Mouse (Mus musculus): ENCODE results near the gene Tmem86a. TPM values are rescaled to one million over a fixed set of nuclear protein-coding genes. Genes with fewer than 3 reads are reported as not detected.

Gene Tmem86a
- total RNA-seq (2021), result 10 to 100 TPM; 33.8 to 37.3 TPM

DNA sequence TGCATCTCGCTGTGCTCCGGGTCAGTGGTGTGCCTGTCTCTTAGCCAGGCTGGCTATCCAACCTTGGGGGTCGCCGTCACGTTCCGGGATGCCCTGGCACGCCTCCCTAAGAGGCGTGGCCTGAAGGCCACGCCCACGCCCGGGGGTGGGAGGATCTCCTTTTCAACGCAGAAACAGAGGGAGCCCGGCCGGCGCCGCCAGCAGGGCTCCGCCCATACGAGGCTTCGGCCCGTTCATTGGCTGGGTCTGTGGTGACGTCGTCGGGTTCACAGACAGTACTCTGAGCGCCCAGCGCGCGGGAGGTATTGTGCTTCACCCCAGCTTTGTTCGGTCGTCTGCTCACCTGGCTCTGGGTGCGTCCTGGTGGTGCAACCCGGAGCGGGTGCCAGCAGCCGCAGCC, at the start of gene Tmem86a:
Gene Tmem86a (plus strand): TSS at position 236 of the 400 bp plus-strand sequence.
- peak; percentile 96 for DNase-seq
- intact Hi-C loops (cut with DNase I), result loop anchor here (2.0 kb wide), 1 partner anchor 26 kb away; no protein-coding TSS in a partner anchor

GRCm38 (mm10) chr7:47000644-47000983, 49.8 kb upstream of the Tmem86a start:
- DNase-seq, result peak in 1 of 2 experiments; percentile 32

DNA sequence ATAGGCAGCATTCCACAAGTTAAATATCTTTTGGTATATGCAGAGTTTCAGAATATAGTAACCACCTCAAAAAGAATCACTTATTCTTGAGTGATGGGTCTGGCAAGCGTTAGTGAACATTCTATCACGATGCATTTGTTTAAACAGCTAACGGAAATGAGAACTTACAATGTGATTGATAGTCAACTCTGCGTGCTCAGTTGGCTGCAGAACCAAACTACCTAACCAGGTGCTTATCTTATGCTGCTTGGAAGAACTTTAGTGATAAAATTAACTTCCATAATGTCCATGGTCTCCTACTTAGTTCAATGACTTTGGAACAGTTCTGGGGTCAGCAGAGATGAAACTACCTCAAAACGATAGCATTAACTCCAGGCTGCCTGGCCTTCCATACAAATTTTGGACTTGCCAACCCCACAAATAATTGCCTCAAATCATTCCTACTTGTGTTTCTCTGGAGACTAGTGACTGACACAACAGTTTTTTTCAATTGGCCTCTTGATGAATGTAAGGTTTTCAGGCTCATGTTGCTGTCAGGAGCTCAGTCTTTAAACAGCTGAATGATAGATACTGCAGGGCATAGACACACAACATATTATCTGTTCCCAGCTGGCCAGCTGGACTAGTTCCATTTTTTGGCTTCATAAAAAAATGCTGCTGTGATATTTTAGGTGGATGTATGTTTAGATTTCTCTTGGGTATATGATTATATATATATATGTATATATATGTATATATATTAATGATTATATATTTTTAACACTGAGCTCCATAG, 49.1 kb upstream of the Tmem86a start:
- intact Hi-C loops (cut with DNase I), result no loop called here
- no peak for DNase-seq

More at GRCm38 (mm10) chr7:47000644-47000983, 49.8 kb upstream of the Tmem86a start:
- intact Hi-C loops (cut with DNase I), result no loop called here

DNA sequence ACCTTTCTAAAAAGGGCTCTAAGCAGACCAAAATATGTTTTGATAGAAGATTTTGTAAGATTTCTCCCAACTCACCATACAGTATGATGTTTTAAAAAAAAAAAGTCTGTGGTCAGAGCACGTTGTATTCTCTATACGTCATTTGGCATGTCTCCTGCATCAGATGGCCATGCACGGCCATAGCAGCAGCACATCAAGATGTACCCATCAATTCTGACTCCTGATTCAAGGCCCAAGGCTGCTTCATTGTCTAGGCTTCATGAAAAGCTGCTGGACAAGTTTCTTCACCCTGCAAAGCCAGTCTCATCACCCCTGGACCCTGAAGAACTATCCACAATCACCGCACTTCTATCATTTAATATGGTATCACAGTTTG, 48.5 kb upstream of the Tmem86a start:
- DNase-seq, result no peak
- intact Hi-C loops (cut with DNase I), result no loop called here

- intact Hi-C loops (cut with DNase I), result no loop called here
- no peak for DNase-seq
Measured at GRCm38 (mm10) chr7:47003411-47004115, 46.8 kb upstream of the Tmem86a start.

DNA sequence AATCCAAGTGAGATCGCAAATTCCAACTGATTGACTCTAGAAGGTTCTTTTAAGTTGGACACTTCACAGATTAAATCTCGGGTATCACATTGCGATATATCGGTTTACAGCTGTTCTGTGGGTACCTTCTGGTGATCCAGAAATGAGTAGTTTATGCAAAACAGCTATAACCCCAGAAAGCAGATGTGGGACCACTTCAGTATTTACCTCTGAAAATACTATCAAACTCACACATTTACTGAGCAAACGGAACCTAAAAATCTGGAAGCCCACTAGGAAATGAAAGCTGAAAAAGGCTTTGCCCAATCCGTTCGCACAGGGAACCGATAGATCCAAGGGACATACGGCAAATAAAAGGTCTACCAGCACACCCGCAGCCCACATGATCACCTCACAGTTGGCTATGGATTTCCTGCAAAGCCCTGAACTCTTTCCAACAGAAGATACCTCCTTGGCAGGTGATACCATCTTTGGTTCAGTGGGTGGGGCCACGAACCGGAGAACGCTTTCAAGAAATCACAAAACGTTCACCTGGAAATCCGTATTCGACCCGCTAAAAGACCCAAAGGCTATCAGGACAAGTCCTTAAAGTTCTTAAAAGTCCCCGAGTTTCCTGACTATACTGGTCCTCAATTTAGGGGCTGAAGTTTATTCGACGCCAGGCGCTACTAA, 43.2 kb upstream of the Tmem86a start:
- intact Hi-C loops (cut with DNase I), result no loop called here
- no peak for DNase-seq

- no peak for DNase-seq
- intact Hi-C loops (cut with DNase I), result no loop called here
Measured at GRCm38 (mm10) chr7:47007818-47008167, 42.6 kb upstream of the Tmem86a start.

DNA sequence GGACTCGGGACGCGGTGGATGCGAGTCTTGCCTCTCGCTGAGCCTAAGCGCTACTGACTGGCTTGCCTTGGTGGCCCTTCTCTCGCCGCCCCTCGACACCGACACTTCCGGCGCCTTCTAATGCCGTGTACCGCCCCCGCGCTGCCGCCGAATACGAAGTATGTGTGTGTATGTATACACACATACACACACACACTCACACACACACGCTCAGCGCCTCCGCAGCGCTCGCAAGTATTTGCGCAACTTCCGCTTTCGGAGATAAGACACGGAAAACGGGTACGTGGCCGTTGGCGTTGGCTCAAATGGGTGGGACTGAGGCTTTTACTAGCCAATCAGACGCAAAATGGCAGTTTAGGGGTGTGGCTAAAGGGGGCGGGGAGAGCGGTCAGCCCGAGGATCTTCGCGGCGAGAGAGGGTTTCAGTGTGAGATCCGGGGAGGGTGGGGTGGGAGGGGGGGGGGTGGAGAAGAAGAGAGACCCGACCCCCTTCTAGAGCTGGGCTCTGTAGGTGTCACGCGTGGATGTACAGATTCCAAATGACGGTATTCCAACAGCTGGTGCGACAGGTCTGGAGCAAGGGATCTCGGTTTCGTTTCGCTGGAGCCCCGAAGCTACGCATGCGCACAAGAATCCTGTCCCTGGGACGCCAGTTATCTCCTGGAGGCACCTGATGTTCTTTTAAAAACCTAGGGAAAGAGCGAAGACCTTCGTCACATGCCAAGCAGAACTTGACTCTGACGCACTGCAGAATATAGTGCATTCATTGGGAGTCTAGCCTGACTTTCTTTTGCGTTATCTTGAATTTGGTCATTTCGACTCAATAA, 42.0 kb upstream of the Tmem86a start, which contains the start of gene Spty2d1:
Gene Spty2d1 (minus strand): TSS at position 244 of the 826 bp plus-strand sequence.
- DNase-seq, result peak; percentile 99
- intact Hi-C loops (cut with DNase I), result no loop called here

- intact Hi-C loops (cut with DNase I), result loop anchor here (5.0 to 10.0 kb wide), 2 partner anchors 216 to 298 kb away; partner anchors contain the start of genes Gtf2h1, Hps5, Saa3 and Saal1
- no peak for DNase-seq
Measured at GRCm38 (mm10) chr7:47013131-47013767, 37.2 kb upstream of the Tmem86a start.

DNA sequence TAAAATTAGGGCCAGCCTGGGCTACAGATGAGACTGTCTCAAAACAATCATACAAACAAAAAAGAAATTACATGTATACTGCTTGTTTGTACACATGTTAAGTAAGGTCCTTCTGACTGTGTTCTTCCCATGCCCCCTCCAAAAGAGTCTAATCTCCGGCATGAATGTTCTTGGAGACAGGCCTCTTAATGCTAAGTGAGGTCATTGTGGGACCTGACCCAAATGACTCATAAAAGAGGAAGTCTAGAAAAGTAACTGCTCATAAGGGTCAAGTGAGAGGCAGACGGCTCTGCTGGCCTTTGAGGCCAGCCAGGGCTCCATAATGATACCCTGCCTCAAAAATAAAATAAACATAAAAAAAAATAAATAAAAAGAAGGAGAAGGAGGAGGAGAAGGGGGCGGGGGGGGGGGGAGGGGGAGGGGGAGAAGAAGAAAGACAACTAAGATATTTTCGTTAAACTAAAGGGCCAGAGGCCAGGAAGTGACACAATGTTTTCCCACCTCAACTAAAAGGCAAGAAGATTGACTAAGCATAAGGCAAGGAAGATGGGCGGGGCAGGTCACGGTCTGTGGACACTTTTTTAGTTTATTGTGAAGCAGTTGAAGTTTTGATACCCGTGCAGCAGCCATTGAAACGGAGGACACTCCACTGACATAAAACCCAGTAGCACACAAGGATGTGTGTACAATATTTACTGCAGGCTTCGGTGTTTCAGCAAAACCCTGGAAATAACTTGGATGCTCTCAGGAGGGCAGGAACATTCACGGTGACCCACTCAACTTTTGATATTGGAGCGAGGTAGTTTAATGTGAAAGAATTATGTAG, 35.6 kb upstream of the Tmem86a start:
- intact Hi-C loops (cut with DNase I), result loop anchor here (1.0 to 10.0 kb wide), 3 partner anchors 8 to 300 kb away; partner anchors contain the start of genes Gtf2h1, Hps5, Saa3 and Saal1

GRCm38 (mm10) chr7:47015390-47016065, 34.9 kb upstream of the Tmem86a start:
- intact Hi-C loops (cut with DNase I), result loop anchor here (1.0 to 10.0 kb wide), 3 partner anchors 9 to 301 kb away; partner anchors contain the start of genes Saa3 and Saal1
- peak; percentile 92 to 94 for DNase-seq

More for the DNA sequence above, 35.6 kb upstream of the Tmem86a start:
- peak; percentile 84 to 86 for DNase-seq

- no peak for DNase-seq
- intact Hi-C loops (cut with DNase I), result loop anchor here (1.0 to 10.0 kb wide), 2 partner anchors 53 to 302 kb away; partner anchors contain the start of genes Saa3 and Saal1
Measured at GRCm38 (mm10) chr7:47016602-47017001, 33.8 kb upstream of the Tmem86a start.

DNA sequence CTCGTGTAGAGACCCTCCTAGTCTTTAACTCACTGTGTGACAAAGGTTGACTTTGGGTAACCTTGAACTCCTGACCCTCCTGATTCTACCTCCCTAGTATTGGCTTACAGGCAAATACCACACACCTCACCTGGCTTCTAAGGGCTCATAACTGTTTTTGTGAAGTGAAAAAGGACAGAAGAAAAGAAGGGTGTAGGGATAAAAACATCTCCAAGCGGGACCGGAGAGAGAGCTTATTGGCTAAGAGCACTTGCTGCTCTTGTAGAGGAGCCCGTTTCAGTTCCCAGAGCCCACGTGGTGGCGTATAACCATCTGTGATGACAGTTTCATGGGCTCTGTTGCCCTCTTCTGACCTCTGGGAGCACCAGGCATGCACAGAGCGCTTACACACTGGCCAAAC, 33.3 kb upstream of the Tmem86a start:
- no peak for DNase-seq
- intact Hi-C loops (cut with DNase I), result loop anchor here (10.0 kb wide), 1 partner anchor 302 kb away; the partner anchor contains the start of genes Saa3 and Saal1

DNA sequence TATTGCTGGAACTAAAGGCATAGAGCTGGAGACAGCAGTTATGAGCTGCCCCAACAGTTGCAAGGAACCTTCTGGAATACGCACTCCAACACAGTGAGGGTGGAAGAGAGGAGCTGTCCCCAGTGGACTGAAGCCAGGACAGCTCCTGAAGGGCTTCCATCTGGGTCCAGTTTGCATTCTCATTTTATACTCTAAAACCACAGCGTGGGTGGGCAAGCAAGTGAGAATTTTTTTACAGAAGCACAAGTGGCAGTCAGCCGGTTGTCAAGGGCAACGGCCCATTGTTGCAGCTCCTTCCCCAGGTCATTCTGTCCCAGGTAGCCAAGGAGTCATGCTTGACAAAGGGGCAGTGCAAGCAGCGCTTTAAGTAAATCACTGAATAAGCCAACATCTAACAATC, 30.8 kb upstream of the Tmem86a start:
- no peak for DNase-seq
- intact Hi-C loops (cut with DNase I), result loop anchor here (10.0 kb wide), 1 partner anchor 305 kb away; the partner anchor contains the start of genes Saa3 and Saal1

- intact Hi-C loops (cut with DNase I), result no loop called here
- no peak for DNase-seq
Measured at GRCm38 (mm10) chr7:47020956-47021355, 29.4 kb upstream of the Tmem86a start.

- peak; percentile 32 to 47 for DNase-seq
- intact Hi-C loops (cut with DNase I), result loop anchor here (2.0 kb wide), 1 partner anchor 20 kb away; no protein-coding TSS in a partner anchor
Measured at GRCm38 (mm10) chr7:47022482-47022881, 27.9 kb upstream of the Tmem86a start.

DNA sequence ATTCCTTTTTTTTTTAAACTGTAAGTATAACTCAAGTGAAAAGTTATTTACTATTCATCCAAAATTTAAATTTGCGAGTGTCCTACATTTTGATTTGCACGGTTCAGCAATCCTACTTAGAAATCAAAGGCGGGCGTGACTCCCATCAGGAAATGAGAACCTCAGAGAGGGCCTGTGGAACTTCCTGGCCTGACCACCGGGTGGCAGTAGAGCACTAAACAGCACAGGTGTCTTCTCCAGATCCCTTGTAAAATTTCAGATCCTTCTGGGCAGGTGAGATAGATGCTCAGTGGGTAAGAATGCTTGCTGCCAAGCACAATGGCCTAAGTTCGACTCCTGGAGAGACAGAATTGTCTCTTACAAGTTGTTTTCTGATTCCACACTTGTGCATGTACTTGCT, 26.9 kb upstream of the Tmem86a start:
- peak; percentile 85 to 95 for DNase-seq
- intact Hi-C loops (cut with DNase I), result loop anchor here (1.0 to 2.0 kb wide), 4 partner anchors 19 to 127 kb away; no protein-coding TSS in a partner anchor

GRCm38 (mm10) chr7:47024454-47024853, 25.9 kb upstream of the Tmem86a start:
- intact Hi-C loops (cut with DNase I), result loop anchor here (2.0 kb wide), 1 partner anchor 26 kb away; the partner anchor contains the start of gene Tmem86a
- no peak for DNase-seq
